Mouse (Mus musculus) gastrocnemius, adult 2 months (tissue): ENCODE results near the gene Nit1. TPM values are rescaled to one million over a fixed set of nuclear protein-coding genes. Genes with fewer than 3 reads are reported as not detected.

ENCODE experiments used
- DNase-seq: peaks from one replicate; pipeline ENCODE4 v3.0.0; 2022
- H3K27ac ChIP-seq: fragments of 200-600 bp; 2 replicates; pipeline ENCODE4 v1.8.1; 2022; ENCODE audit warnings: mild to moderate bottlenecking
- H3K4me3 ChIP-seq: fragments of 200-600 bp; 2 replicates; pipeline ENCODE4 v1.8.1; 2022; ENCODE audit warnings: mild to moderate bottlenecking, moderate library complexity
- CTCF ChIP-seq: fragments of 200-600 bp; IDR thresholded peaks from 2 replicates; pipeline ENCODE4 v1.8.1; 2022; ENCODE audit warnings: antibody characterized with exemption, mild to moderate bottlenecking, moderate library complexity
- intact Hi-C: fragments of 180-260 bp; cut with DNase I; formaldehyde crosslinking; loops from one replicate; pipeline ENCODE4 v1.15.1; 2025
- total RNA-seq, 2 experiments: library from RNA; stranded (reverse); gene quantifications; 2 replicates each; pipeline ENCODE4 v1.2.3; 2021

The Nit1 gene
- total RNA-seq, 2 experiments from 2014 or later = 29.4 to 30.4 TPM

DNA sequence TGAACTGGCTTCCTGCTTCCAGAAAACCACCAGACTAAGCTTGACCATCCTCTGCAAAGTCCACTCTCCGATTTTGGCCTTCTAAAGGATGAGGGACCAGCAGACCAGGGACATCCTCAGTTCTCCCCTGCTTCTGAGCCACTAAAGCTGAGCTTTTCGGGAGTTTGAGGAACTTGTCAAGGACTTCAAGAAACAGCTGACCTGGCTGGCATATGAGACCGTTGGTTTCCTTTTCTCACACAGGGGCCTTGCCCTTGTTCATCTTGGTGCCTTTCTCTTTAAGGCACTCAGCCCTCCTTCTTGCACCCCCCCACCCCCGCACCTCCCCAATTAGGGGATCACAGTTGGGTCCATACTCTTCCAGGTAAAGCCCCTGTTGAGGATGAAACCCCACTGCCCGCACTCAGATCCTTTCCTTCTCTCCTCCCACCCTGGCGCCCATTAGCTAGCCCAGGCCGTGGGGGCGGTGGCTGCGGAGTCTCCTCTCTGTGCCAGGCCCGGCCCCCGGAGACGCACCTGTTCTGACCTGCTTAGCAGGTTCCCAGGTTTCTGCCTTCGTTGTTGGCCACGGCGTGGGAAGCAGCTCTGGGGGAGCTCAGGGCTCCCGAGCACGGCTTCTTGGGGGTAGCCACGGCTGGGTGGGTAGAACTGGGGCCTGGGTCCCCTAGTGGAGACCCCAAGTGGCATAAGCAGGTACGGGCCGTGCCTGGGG, 24.6 kb upstream of the Nit1 start, which contains the start of gene Nectin4:
Gene Nectin4, plus strand, starts transcription at position 255 of the 712 bp plus-strand sequence.
- intact Hi-C loops = loop anchor here (10.0 kb wide), 1 partner anchor 195 kb away; no protein-coding TSS in a partner anchor

DNA sequence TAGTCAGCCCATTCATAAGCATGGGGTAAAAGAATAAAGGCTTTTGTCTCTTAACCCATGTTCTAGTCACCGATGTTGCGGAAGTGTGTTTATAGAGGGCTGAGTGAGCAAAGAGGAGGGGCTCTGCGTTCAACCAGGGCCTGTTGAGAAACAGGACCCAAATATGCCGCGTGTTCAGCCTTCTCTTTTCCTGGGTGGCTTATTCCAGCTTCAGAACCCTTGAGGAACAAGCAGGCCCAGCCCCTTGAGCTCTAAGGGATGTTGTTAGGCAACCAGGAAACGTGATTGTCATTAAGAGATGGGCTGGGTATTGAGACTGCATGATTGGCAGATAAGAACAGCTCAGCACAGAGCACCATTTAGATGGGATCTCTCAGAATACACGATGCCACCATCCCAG, 20.5 kb upstream of the Nit1 start:
- DNase-seq = no peak
- no peak for TF ChIP-seq CTCF
- Histone ChIP-seq H3K4me3 (no peak overlapping the region), H3K27ac (no peak overlapping the region)
- intact Hi-C loops = loop anchor here (10.0 kb wide), 1 partner anchor 199 kb away; no protein-coding TSS in a partner anchor

More for the DNA sequence above, 24.6 kb upstream of the Nit1 start, which contains the start of gene Nectin4:
- TF ChIP-seq CTCF = no peak
- Histone ChIP-seq H3K4me3 (no peak within 1 kb of the TSS), H3K27ac (no peak within 1 kb of the TSS)
- no peak for DNase-seq

DNA sequence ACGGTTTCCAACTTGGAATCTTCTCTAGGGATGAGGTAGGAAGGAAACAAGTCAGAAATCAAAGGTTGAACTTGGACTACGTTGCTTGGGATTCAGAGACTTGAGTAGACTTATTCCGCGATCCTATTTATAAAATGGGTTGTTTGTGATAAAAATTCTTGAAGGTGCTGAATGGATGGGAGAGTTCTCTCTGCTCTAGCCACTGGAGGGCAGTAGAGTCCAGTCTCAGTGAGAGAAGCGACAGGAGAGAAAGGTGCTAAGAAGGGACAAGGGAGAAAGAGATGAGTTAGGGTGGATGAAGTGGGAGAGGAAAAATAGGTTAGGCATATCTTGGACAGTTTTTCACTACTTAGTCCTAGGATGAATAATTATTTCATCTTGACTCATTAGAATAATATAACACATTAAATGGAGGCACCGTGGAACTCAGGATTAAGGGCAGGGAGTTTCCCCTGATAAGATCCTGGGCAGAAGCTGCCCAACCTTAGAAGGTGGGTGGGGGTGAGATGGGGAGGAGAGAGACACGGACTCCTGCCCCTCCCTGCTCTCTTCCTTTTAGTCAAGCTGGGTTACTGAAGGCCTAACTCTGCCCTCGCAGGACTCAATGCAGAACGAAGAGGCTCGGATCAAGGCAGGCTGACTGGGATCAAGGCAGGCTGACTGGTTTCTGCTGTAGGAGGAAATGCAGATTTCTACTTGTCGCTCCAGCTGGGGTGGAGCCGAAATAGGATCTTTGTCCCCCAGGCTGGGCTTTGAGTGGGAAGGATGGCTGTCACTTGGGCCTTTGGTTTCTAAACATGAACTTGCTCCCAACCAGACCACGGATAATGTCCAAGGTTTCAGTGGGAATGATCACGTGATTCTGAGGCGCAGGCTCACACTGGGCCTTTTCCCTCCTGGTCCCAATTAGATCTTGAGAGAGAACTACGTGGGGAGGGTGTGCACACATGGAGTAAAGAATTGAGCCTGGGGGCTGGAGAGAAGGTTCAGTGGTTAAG, 16.0 kb upstream of the Nit1 start:
- DNase-seq = peak; percentile 64
- intact Hi-C loops = loop anchor here (5.0 to 10.0 kb wide), 3 partner anchors 51 to 203 kb away; partner anchors contain the start of gene Usf1
- TF ChIP-seq CTCF = peak; percentile 94
- Histone ChIP-seq H3K27ac (peak overlapping the region; percentile 77), H3K4me3 (peak overlapping the region; percentile 72)

DNA sequence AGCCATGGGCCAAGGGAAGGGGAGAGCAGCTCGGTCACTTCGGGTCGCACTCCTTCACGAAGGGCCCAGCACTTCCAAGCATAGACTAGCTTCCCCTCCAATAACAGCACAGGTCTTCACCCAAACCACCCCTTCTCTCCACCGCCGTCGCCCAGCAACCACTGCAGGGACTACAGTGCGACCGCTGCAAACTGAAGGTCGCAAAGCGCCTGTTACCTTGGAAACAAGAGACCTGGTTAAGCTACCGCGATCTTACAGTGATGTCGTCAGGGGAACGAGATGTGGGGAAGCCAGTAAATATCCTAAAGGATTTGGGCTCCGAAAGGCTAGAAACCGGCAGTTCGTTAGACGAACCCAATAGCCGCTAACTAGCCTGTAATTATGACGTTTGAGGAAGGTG, 15.2 kb upstream of the Nit1 start, which contains the start of gene Klhdc9:
Gene Klhdc9, minus strand, starts transcription at position 143 of the 400 bp plus-strand sequence.
- peak within 1 kb of the TSS; percentile 77 for H3K27ac ChIP-seq
- intact Hi-C loops = loop anchor here (5.0 to 10.0 kb wide), 3 partner anchors 52 to 204 kb away; partner anchors contain the start of gene Usf1
- TF ChIP-seq CTCF = no peak
- peak within 1 kb of the TSS; percentile 72 for H3K4me3 ChIP-seq
- peak; percentile 86 for DNase-seq

DNA sequence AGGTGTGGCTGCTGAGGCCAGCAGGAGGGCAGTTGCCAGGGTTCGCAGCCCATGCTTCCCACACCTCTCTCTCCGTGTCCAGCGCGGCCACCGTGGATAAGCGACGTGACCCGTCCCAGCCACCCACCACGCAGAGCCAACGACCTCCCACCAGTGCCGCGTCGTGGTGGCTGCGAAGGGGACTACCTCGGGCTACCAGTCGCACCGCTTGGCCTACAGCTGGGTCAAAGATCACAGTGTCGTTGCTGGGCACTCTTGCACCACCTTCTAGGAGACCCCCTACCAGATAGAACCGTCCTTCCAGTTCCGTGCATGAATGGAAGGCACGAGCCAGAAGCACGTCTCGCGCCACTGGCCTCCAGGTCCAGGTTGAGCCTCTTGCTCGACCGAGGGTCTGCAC, 14.8 kb upstream of the Nit1 start:
- intact Hi-C loops = loop anchor here (5.0 to 10.0 kb wide), 3 partner anchors 52 to 205 kb away; partner anchors contain the start of gene Usf1
- Histone ChIP-seq H3K4me3 (peak overlapping the region; percentile 72), H3K27ac (peak overlapping the region; percentile 77)
- TF ChIP-seq CTCF = no peak
- peak; percentile 34 for DNase-seq

DNA sequence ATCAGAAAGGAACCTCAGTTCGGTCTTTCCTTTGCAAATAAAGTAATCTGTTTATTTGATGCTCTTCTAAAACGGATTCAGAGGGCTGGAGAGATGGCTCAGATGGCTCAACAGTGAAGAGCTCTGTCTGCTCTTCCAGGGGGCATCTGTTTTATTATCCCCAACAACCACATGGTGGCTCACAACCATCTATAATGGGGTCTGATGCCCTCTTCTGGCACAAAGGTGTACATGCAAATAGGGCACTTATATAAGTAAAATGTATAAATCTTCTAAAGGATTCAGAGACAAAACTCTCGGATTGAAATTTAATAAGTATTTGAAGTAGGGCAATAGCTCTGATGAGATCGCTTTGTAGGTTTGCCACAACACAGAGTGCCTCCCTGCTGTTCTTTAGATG, 13.0 kb upstream of the Nit1 start:
- TF ChIP-seq CTCF = peak; percentile 65

DNA sequence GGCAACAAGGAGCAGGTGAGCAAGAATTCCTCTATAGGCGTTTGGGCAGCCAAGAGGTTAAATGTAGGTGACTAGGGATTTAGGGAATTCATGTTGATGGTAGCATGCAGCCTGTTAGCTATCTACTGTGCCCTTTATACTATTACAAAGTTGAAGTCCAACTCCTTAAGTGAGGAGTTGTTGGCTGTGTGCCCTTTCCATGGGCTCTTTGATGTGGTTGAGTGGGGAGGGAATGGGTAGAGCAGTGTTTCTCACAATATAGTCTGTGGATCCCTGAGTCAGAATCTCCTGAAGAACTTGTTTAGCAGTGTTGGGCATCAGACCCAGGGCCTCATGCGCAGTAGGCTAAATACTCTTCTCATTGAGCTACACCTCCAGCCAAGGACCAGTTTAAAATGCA, 11.4 kb upstream of the Nit1 start:
- TF ChIP-seq CTCF = no peak
- no peak overlapping the region for H3K4me3 ChIP-seq
- intact Hi-C loops = no loop called here
- H3K27ac ChIP-seq = no peak overlapping the region
- no peak for DNase-seq

More for the DNA sequence above, 13.0 kb upstream of the Nit1 start:
- Histone ChIP-seq H3K4me3 (no peak overlapping the region), H3K27ac (no peak overlapping the region)
- intact Hi-C loops = loop anchor here (2.0 kb wide), 1 partner anchor 36 kb away; no protein-coding TSS in a partner anchor
- no peak for DNase-seq

DNA sequence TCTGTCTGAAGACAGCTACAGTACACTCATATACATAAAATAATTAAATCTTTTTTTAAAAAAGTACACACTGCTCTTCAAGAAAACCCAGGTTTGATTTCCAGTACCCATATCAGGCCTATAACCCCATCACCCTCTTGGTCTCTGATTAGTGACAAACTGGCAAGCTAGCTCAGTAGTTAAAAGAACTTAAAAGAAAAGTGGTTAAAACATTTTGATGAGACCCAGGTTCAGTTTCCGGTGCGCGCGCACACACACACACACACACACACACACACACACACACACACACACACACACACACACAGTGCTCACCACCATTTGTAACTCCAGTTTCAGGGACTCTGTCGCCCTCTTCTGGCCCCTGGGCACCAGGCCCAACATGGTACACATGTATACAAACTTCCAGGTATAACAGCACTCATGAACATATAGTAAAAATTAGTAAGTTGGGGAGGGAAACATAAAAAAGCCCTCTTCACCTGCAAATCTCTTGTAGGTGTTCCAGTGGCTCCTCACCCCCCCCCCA, 10.4 kb upstream of the Nit1 start:
- intact Hi-C loops = no loop called here

DNA sequence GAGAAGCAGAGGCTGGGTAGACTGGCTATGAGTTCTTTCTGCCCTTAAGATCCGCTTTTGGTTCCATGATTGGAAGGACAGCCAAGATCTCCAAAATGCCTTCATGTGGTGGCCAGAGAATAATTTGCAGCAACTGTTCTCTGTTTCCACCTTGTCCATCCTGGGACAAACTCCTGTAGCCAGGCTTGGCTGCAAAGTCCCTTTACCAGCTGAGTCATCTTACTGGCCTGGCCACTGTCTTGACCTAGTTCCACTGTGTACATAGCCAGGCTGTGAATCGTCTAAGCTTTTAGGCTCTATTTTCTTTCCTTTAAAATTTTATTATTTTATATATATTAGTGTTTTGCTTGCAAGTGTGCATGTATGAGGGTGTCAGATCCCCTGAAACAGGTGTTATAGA, 3.8 kb upstream of the Nit1 start:
- peak overlapping the region; percentile 45 for H3K4me3 ChIP-seq
- TF ChIP-seq CTCF = no peak
- peak; percentile 60 for DNase-seq
- intact Hi-C loops = loop anchor here (10.0 kb wide), 1 partner anchor 234 kb away; the partner anchor contains the start of gene Cfap126
- H3K27ac ChIP-seq = peak overlapping the region; percentile 82

More for the DNA sequence above, 10.4 kb upstream of the Nit1 start:
- H3K27ac ChIP-seq = no peak overlapping the region
- DNase-seq = peak; percentile 37
- peak; percentile 39 for TF ChIP-seq CTCF
- no peak overlapping the region for H3K4me3 ChIP-seq

DNA sequence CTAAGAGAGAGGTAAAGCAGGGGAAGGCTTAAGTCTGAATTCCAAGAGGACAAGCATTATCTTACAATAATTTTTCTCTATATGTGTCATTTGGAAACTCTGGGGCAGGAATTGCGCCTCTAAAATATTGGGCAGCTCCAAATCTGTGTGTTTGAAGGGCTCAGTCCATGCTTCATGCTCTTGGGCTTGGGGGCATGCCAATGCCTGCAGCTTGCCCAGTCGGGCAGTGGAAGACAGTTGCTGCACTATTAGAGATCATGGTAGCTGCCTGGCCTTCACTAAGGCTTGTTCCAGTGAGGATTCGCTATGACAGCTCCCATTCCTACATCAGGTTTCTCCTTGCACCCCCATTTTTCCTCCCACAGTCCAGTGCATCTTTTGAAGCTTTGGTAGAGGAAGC, 3.2 kb upstream of the Nit1 start:
- intact Hi-C loops = loop anchor here (10.0 kb wide), 1 partner anchor 234 kb away; the partner anchor contains the start of gene Cfap126
- Histone ChIP-seq H3K27ac (peak overlapping the region; percentile 82), H3K4me3 (peak overlapping the region; percentile 45)
- no peak for TF ChIP-seq CTCF
- DNase-seq = peak; percentile 55

DNA sequence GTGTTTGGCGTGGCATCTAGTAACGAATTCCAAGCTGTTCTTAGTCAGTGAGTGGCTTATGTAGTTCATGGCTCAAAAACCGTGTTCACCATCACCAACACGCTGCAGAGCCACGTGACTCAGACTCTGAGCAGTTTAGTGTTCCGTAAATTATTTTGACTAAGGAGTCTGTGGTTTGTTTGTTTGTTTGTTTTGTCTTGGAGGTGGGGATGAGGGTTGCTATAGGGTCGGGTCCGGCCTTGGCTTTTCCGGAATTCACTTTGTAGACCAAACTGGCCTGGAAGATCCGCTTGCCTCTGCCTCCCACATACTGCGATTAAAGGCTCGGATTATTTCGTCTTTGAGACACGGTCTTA, 627 bp upstream of the Nit1 start:
- no peak for TF ChIP-seq CTCF
- Histone ChIP-seq H3K27ac (peak overlapping the region; percentile 94), H3K4me3 (peak overlapping the region; percentile 85)
- intact Hi-C loops = loop anchor here (10.0 kb wide), 1 partner anchor 231 kb away; the partner anchor contains the start of gene Cfap126
- DNase-seq = no peak

DNA sequence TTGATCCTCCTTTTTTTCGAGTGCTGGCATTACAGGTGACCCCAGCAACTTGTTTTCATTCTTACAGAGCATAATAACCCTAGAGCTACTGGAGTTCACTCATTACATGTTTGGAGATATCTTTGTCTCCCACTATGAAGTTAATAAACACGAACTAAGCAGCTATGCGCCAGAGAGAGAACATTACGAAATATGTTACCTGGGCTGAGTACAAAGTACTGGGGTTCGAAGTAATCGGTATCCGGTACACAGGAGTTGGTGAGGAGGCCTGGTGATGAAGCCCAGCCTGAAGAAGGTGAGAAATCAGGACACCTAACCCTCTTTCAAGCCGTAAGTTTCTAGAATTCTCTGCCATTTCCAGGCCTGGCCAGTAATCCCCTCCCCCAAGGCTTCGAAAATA, 731 bp downstream of the Nit1 start:
- no peak for TF ChIP-seq CTCF
- intact Hi-C loops = loop anchor here (1.0 to 10.0 kb wide), 2 partner anchors 15 to 230 kb away; partner anchors contain the start of genes Cfap126 and Dedd
- H3K27ac ChIP-seq = peak overlapping the region; percentile 94
- DNase-seq = no peak
- H3K4me3 ChIP-seq = peak overlapping the region; percentile 85
